Mouse (Mus musculus): ENCODE measurements around the gene D630045J12Rik. TPM values are rescaled to one million over a fixed set of nuclear protein-coding genes. Genes with fewer than 3 reads are reported as not detected.
A peak's percentile ranks its signal among the peaks of the same experiment; 100 is the strongest.

The D630045J12Rik gene
- polyA plus RNA-seq, 2 experiments, result 7.3 to 14.2 TPM

DNA sequence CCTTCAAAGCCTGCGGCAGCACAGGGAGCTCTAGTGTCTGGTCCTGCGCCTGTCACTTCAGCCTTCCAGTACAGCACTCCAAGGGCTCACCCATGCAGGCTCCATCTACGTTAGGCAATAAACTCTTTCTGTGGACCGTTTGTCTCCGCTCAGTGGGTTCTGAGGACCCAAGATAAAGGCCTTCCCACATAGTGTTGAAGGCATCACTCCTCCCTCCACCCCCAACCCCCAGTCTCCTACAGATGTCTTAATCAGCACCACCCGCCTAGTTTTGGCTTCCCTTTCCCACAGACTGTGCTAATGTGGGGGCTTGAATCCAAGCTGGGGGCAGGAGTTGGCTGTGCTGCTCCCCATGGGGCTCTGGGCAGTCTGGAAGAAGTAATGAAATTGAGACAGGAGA, 150.0 kb downstream of the D630045J12Rik start:
- 34% methylated on average over 6 of the region's 6 CpGs for WGBS
- H3K36me3 ChIP-seq (ENCODE audit: control insufficient read depth, insufficient read depth, low read length), result no peaks in the 10 kb centered on the region
- H3K4me3 ChIP-seq (replicated peaks; ENCODE audit: low read length), result no peak overlapping the region
- DNase-seq (ENCODE audit: low spot score), result no peak
- H3K4me1 ChIP-seq (ENCODE audit: control insufficient read depth, insufficient read depth, low read length), result peaks cover 10% of the 10 kb centered on the region; the same call in 1 of the 2 replicates
- 0 out of 2 replicates have a peak, but pooled peaks have one; percentile 23 for ATAC-seq (ENCODE audit: low FRiP score, low read depth)
- H3K27ac ChIP-seq (replicated peaks; ENCODE audit: low read depth, low read length), result no peak overlapping the region
- no peaks in the 10 kb centered on the region for H3K9me3 ChIP-seq (ENCODE audit: control insufficient read depth, low read length)
- H3K4me2 ChIP-seq (replicated peaks; ENCODE audit: low read depth, low read length, severe bottlenecking), result no peak overlapping the region
- no peak overlapping the region for H3K9ac ChIP-seq (ENCODE audit: low read depth, low read length, severe bottlenecking)
- no peaks in the 10 kb centered on the region for H3K27me3 ChIP-seq (ENCODE audit: control insufficient read depth, insufficient read depth, low read length)
- TF ChIP-seq POLR2A (IDR thresholded peaks at IDR 0.05; ENCODE audit: borderline replicate concordance, extremely low read depth, insufficient read depth, insufficient read length), result no peak

DNA sequence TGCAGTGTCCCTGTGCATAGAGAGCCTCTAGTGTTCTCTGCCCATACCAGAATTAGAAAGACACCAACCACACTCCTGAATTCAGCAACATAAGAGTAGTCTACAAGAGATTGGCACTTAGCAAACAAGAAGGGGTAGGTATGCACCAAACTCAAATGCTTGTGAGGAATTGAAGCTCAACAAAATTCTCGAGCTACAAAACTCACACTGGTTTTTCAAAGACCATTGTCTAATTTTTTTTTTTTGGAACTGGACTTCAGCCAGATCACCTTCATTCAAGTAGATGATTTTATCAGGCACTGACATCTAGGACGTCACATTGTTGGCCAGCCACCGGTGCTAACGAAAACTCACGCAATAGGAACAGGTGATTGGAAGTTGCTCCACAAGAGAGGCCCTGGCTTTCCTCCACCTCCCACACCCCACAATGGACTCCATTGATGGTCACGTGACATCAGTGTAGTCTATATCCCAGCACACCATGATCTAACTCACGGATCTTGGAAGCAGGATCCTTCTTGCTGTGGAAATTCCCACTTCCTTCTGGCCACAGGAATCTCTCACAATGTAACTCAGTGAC, 151.5 kb downstream of the D630045J12Rik start:
- Histone ChIP-seq H3K9me3 (ENCODE audit: control insufficient read depth, low read length) (no peaks in the 10 kb centered on the region), H3K27me3 (ENCODE audit: control insufficient read depth, insufficient read depth, low read length) (no peaks in the 10 kb centered on the region), H3K4me1 (ENCODE audit: control insufficient read depth, insufficient read depth, low read length) (peaks cover 10% of the 10 kb centered on the region; the same call in 1 of the 2 replicates), H3K4me2 (replicated peaks; ENCODE audit: low read depth, low read length, severe bottlenecking) (no peak overlapping the region), H3K9ac (ENCODE audit: low read depth, low read length, severe bottlenecking) (no peak overlapping the region), H3K36me3 (ENCODE audit: control insufficient read depth, insufficient read depth, low read length) (no peaks in the 10 kb centered on the region), H3K27ac (replicated peaks; ENCODE audit: low read depth, low read length) (no peak overlapping the region), H3K4me3 (replicated peaks; ENCODE audit: low read length) (no peak overlapping the region)
- WGBS, result 86% methylated on average over 7 of the region's 7 CpGs
- no peak for TF ChIP-seq POLR2A (IDR thresholded peaks at IDR 0.05; ENCODE audit: borderline replicate concordance, extremely low read depth, insufficient read depth, insufficient read length)
- ATAC-seq (ENCODE audit: low FRiP score, low read depth) (no peak), DNase-seq (ENCODE audit: low spot score) (no peak)

- H3K27me3 ChIP-seq (ENCODE audit: control insufficient read depth, insufficient read depth, low read length), result no peaks in the 10 kb centered on the region
- no peaks in the 10 kb centered on the region for H3K4me1 ChIP-seq (ENCODE audit: control insufficient read depth, insufficient read depth, low read length)
- H3K36me3 ChIP-seq (ENCODE audit: control insufficient read depth, insufficient read depth, low read length), result no peaks in the 10 kb centered on the region
- no peak for ATAC-seq (ENCODE audit: low FRiP score, low read depth)
- no peaks in the 10 kb centered on the region for H3K9me3 ChIP-seq (ENCODE audit: control insufficient read depth, low read length)
- 0 out of 2 replicates have a peak overlapping the region, but pooled peaks have one; percentile 40 for H3K27ac ChIP-seq (replicated peaks; ENCODE audit: low read depth, low read length)
- H3K4me2 ChIP-seq (replicated peaks; ENCODE audit: low read depth, low read length, severe bottlenecking), result no peak overlapping the region
- no peak overlapping the region for H3K4me3 ChIP-seq (replicated peaks; ENCODE audit: low read length)
- H3K9ac ChIP-seq (ENCODE audit: low read depth, low read length, severe bottlenecking), result no peak overlapping the region
- TF ChIP-seq POLR2A (IDR thresholded peaks at IDR 0.05; ENCODE audit: borderline replicate concordance, extremely low read depth, insufficient read depth, insufficient read length), result no peak
- 60% methylated on average over 5 of the region's 5 CpGs for whole genome bisulfite sequencing
- DNase-seq (ENCODE audit: low spot score), result peak; percentile 11
Measured at GRCm38 (mm10) chr6:38096961-38097370, 156.8 kb downstream of the D630045J12Rik start.

DNA sequence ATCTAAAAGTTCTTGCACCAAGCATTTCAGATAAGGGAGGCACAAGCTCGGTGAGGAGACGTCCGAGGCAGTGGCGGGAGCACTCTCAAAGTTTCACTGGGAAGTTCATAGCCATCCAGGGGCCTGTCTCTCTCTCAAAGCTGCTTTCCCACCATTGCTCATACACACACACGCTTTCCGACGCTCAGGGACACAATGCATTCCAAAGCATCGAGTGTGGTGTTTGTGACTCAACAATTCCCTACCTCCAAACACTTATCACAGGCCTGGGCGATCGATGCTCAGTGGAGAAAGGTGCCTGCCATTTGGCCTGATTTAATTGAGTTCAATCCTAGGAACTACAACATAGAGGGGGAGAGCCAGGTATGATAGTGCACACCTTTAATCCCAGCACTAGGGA, 159.1 kb downstream of the D630045J12Rik start:
- 89% methylated on average over 10 of the region's 10 CpGs for WGBS

DNA sequence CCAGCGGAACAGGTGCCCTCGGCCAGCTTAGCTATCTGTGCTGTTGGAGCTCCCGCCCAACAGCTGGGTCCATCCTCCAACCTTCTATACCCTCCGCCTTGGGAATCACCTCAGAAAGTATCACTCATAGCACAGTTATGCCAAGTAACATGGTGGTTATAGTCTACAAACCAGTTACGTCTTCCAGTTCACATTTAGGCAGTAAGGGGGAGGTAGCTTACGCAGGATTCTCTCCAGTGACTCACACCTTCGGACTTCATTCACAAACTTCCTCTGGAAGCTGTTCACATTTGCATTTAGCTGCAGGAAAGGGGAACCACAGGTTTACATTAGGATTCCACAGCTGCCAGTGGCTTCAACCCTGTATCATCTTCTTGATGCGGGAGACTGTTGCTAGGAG, 161.3 kb downstream of the D630045J12Rik start:
- H3K9me3 ChIP-seq (ENCODE audit: control insufficient read depth, low read length), result no peaks in the 10 kb centered on the region
- H3K4me3 ChIP-seq (replicated peaks; ENCODE audit: low read length), result no peak overlapping the region
- H3K9ac ChIP-seq (ENCODE audit: low read depth, low read length, severe bottlenecking), result no peak overlapping the region
- DNase-seq (ENCODE audit: low spot score), result no peak
- whole genome bisulfite sequencing, result 93% methylated on average over 8 of the region's 8 CpGs
- no peak for ATAC-seq (ENCODE audit: low FRiP score, low read depth)
- H3K36me3 ChIP-seq (ENCODE audit: control insufficient read depth, insufficient read depth, low read length), result no peaks in the 10 kb centered on the region
- no peak overlapping the region for H3K4me2 ChIP-seq (replicated peaks; ENCODE audit: low read depth, low read length, severe bottlenecking)
- H3K4me1 ChIP-seq (ENCODE audit: control insufficient read depth, insufficient read depth, low read length), result no peaks in the 10 kb centered on the region
- TF ChIP-seq POLR2A (IDR thresholded peaks at IDR 0.05; ENCODE audit: borderline replicate concordance, extremely low read depth, insufficient read depth, insufficient read length), result no peak
- no peak overlapping the region for H3K27ac ChIP-seq (replicated peaks; ENCODE audit: low read depth, low read length)
- H3K27me3 ChIP-seq (ENCODE audit: control insufficient read depth, insufficient read depth, low read length), result no peaks in the 10 kb centered on the region

More for the DNA sequence above, 159.1 kb downstream of the D630045J12Rik start:
- DNase-seq (ENCODE audit: low spot score) (no peak), ATAC-seq (ENCODE audit: low FRiP score, low read depth) (no peak)
- Histone ChIP-seq H3K4me1 (ENCODE audit: control insufficient read depth, insufficient read depth, low read length) (no peaks in the 10 kb centered on the region), H3K9me3 (ENCODE audit: control insufficient read depth, low read length) (no peaks in the 10 kb centered on the region), H3K9ac (ENCODE audit: low read depth, low read length, severe bottlenecking) (no peak overlapping the region), H3K27me3 (ENCODE audit: control insufficient read depth, insufficient read depth, low read length) (no peaks in the 10 kb centered on the region), H3K36me3 (ENCODE audit: control insufficient read depth, insufficient read depth, low read length) (no peaks in the 10 kb centered on the region), H3K27ac (replicated peaks; ENCODE audit: low read depth, low read length) (no peak overlapping the region), H3K4me3 (replicated peaks; ENCODE audit: low read length) (no peak overlapping the region), H3K4me2 (replicated peaks; ENCODE audit: low read depth, low read length, severe bottlenecking) (no peak overlapping the region)
- no peak for TF ChIP-seq POLR2A (IDR thresholded peaks at IDR 0.05; ENCODE audit: borderline replicate concordance, extremely low read depth, insufficient read depth, insufficient read length)
